Mouse (Mus musculus) testis, adult 2 months (tissue): ENCODE data around the gene Unc13c.

Experiments used
- CTCF ChIP-seq: fragments of 200-500 bp; IDR thresholded peaks from 2 replicates; pipeline ENCODE4 v1.5.1; 2012; ENCODE audit warnings: low read depth, mild to moderate bottlenecking, inconsistent platforms, low read length, moderate library complexity; ENCODE audit not compliant: control insufficient read depth, insufficient read depth, insufficient replicate concordance
- POLR2A ChIP-seq: fragments of 200-500 bp; IDR thresholded peaks from 2 replicates; pipeline ENCODE4 v1.6.1; 2012; ENCODE audit warnings: low read depth, mild to moderate bottlenecking, inconsistent platforms, low read length, moderate library complexity; ENCODE audit not compliant: control insufficient read depth

GRCm38 (mm10) chr9:73724776-73725175 lies 244.0 kb downstream of the Unc13c start:
- TF ChIP-seq POLR2A (no peak), CTCF (no peak)
